Mouse (Mus musculus) layer of hippocampus, postnatal 10 days (tissue): Measurements from ENCODE around the gene Olfr1201. TPM values are rescaled to one million over a fixed set of nuclear protein-coding genes. Genes with fewer than 3 reads are reported as not detected.

Experiments
- DNase-seq, 2 experiments: peaks; one replicate each; pipeline ENCODE4 v3.0.0; 2021; ENCODE audit warnings: low spot score in 2 of 2
- long read RNA-seq: library from polyadenylated mRNA; stranded (forward); transcript quantifications from one replicate; pipeline ENCODE4 v2.0.0, GENCODE M21; 2023
- total RNA-seq, 2 experiments: library from RNA; stranded (reverse); gene quantifications; 2 replicates each; pipeline ENCODE4 v1.2.3; 2021

The Olfr1201 gene
- not detected for total RNA-seq
- long read RNA-seq: 0 reads

DNA sequence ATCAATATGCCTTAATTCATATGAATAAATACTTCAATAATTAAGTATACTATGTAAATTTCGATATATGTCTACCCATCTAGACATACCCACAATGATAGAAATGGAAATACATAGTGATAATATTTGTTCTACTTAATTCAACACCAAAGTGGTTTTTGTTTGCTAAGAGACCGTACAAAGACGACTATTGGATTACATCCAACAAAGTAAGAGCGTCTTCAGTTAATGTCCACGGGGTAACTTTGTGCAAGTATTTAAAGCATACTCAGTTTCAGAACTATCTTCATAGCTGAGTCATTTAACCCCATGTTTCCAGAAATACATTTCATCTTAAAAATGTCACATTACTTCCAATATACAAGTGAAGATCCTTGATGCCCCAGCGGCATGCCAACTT is at the start of gene Olfr1201:
TSS of gene Olfr1201 (plus strand) at position 301 of the 400 bp plus-strand sequence.
- DNase-seq: no peak

DNA sequence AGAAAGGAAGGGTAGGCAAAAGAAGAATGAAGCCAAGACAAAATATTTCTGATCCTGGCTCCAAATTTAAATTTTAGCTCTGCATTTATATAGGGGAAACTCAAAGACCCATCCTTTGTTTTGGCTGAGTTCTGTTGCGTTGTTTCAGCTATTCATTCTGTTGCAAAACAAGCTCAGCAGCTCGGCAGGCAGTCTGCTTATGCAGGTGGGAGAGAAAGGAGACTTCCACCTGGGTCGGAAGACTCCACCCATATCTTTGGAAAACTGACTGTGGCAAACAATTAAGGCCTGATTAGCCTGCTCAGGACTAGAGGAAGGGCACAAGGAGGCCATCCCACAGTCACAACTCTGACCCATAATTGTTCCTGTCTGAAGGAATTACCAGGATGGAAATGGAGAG is 49.5 kb upstream of the Olfr1201 start:
- DNase-seq: no peak

DNA sequence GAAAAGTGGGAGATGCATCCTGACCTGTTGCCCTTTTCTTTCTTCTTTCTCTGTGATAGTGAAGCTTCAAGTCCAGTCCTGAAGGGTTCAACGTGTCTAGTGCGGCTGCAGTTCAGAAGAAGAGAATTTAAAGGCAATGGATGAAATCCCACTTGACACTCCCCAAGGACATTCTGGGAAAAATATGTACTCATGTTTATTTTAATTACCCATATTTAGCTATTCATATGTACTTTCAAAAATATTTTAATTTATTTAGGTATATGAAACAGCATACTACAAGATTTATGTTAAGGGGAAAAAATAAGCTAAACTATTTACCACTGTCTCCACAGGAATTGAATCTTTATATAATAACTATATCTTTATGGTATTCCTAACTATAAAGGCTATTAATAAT is 41.6 kb upstream of the Olfr1201 start, which contains the start of gene Olfr1198:
TSS of gene Olfr1198 (minus strand) at position 101 of the 400 bp plus-strand sequence.
- DNase-seq: no peak

DNA sequence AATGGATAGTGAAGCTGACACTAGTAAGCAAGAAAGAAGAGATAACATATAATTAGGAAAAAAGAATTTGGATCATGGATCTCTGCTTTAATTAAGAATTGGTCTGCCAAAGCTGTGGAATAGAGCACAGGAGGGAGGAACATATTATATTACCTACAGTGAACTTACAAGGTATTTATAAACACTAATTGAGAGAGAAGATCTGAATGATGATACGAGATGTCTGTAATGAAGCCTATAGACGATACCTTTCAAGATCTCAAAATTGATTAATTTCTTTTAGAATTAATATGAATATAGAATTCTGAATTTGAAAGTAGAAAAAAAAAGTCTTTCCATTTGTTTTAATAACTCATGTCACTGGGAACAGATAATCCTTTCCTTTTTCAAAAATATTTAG is 32.5 kb upstream of the Olfr1201 start, which contains the start of gene Olfr1199:
TSS of gene Olfr1199 (minus strand) at position 101 of the 400 bp plus-strand sequence.
- no peak for DNase-seq

DNA sequence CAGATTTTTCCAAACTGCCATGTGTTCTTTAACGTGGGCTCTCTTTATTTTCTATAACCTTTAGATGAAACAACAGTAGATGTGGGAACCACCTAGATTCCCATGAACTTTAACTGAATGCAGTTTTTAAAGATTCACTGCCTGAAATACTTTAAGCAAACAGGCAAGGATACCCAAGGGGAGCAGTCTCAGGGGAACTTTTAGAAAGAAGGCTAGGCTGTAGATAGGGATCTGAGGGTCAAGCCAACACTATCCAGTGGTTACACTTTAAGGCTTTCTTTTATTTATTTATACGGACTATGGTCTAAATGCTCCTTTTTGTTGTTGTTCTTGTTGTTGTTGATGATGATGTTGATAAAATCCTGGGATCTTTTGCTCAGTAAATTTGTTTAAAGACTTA is 22.4 kb upstream of the Olfr1201 start, which contains the start of gene Olfr1200:
TSS of gene Olfr1200 (minus strand) at position 101 of the 400 bp plus-strand sequence.
- DNase-seq: no peak

DNA sequence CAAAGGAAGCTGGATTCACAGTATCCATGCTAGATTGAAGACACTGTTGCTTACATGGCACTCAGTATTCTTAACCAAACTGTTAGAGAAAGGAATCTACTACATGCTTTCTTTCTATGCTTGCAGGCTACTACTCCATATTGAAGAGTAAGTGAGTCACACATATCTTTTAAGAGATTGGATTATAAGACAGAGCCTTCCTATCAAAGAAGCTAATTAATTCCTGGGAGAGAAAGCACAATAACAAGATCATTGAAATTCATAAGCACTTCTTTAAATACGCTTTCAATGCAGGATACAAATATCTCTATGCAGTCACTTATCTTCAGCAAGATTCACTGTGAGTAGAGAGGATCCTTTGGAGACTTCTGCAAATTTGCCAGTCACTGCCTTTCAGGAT is 21.4 kb downstream of the Olfr1201 start, which contains the start of gene Olfr1202:
TSS of gene Olfr1202 (plus strand) at position 301 of the 400 bp plus-strand sequence.
- no peak for DNase-seq

DNA sequence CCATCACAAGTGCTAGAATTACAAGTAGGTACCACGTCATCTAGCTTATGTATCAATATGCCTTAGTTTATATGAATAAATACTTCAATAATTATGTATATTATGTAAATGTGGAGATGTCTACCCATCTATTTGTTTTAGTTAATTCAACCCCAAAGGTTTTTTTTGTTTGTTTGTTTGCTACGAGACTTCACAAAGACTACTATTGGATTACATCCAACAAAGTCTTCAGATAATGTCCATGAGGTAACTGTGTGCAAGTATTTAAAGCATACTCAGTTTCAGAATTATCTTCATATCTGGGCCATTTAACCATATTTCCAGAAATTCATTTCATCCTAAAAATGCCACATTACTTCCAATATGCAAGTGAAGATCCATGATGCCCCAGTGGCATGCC is 36.6 kb downstream of the Olfr1201 start, which contains the start of gene Olfr1205:
TSS of gene Olfr1205 (plus strand) at position 301 of the 400 bp plus-strand sequence.
- DNase-seq: no peak

DNA sequence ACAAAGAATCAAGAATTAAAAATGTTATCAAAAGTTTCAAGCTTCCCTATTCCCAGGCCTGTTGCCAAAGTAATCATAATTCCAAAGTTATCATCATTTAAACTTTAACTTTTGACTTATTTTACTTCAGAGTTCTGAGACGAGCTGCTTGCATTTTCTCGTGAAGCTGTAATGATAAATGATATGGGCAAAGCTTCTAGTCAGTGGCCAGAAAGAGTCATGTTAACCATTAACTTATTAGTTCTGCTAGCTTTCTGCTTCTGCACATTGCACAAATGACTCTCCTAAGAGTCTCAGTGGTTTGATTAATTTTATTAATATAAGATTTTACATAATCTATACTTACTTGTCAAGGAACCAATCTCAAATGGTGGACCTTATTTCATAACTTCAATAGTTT is 45.6 kb downstream of the Olfr1201 start:
- DNase-seq: no peak

Other genes with a start within 250 kb of the Olfr1201 start
- gene Olfr1188, start 236.1 kb upstream of the Olfr1201 start, total RNA-seq: not detected
- not detected for gene Olfr1189, start 206.6 kb upstream of the Olfr1201 start, total RNA-seq
- gene Olfr1191-ps1, start 152.5 kb upstream of the Olfr1201 start, total RNA-seq: not detected
- gene Olfr1192-ps1, start 144.5 kb upstream of the Olfr1201 start, total RNA-seq: not detected
- gene Olfr1193, start 117.4 kb upstream of the Olfr1201 start, total RNA-seq: not detected
- gene Olfr1195, start 103.8 kb upstream of the Olfr1201 start, total RNA-seq: not detected
- not detected for gene Olfr1196, start 88.4 kb upstream of the Olfr1201 start, total RNA-seq
- not detected for gene Olfr1197, start 60.7 kb upstream of the Olfr1201 start, total RNA-seq
- gene Olfr1198, start 41.7 kb upstream of the Olfr1201 start, total RNA-seq: not detected
- gene Olfr1199, start 32.6 kb upstream of the Olfr1201 start, total RNA-seq: not detected
- gene Olfr1200, start 22.5 kb upstream of the Olfr1201 start, total RNA-seq: not detected
- gene Olfr1202, start 21.5 kb downstream of the Olfr1201 start, total RNA-seq: under 1 TPM in 1 of 2 experiments, not detected in 1; 0.09 TPM
- gene Olfr1205, start 36.7 kb downstream of the Olfr1201 start, total RNA-seq: not detected
- not detected for gene Olfr1204, start 56.3 kb downstream of the Olfr1201 start, total RNA-seq
- not detected for gene Olfr1206, start 70.2 kb downstream of the Olfr1201 start, total RNA-seq
- not detected for gene Olfr1208, start 109.3 kb downstream of the Olfr1201 start, total RNA-seq
- not detected for gene Olfr1209, start 122.1 kb downstream of the Olfr1201 start, total RNA-seq
- gene Olfr1211, start 145.1 kb downstream of the Olfr1201 start, total RNA-seq: not detected
- not detected for gene Olfr1212, start 160.9 kb downstream of the Olfr1201 start, total RNA-seq
- gene Gm13762, start 187.2 kb downstream of the Olfr1201 start, total RNA-seq: not detected
- gene Olfr1214, start 199.6 kb downstream of the Olfr1201 start, total RNA-seq: not detected
- not detected for gene Olfr1215, start 213.9 kb downstream of the Olfr1201 start, total RNA-seq
- not detected for gene Olfr1216, start 225.3 kb downstream of the Olfr1201 start, total RNA-seq
- gene Olfr1217, start 239.0 kb downstream of the Olfr1201 start, total RNA-seq: not detected